Mouse (Mus musculus) stomach, postnatal 0 days (tissue): Measurements from ENCODE around the gene Cdk14. TPM values are rescaled to one million over a fixed set of nuclear protein-coding genes. Genes with fewer than 3 reads are reported as not detected.

Experiments
- ATAC-seq: fragments of 200-750 bp; cut with Nextera tagmentation; 2 replicates; pipeline ENCODE4 v1.8.0; 2017; ENCODE audit not compliant: low FRiP score, low TSS enrichment
- DNase-seq: peaks from one replicate; pipeline ENCODE4 v3.0.0-alpha.2; 2016; ENCODE audit warnings: low spot score
- H3K27ac ChIP-seq: fragments of 300-500 bp; sonication (generic); replicated peaks from 2 replicates; pipeline ENCODE4 v1.5.1; 2014; ENCODE audit warnings: mild to moderate bottlenecking, control low read depth
- H3K27me3 ChIP-seq: fragments of 300-500 bp; sonication (generic); 2 replicates; pipeline ENCODE4 v1.6.1; 2014; ENCODE audit warnings: low read length; ENCODE audit not compliant: control insufficient read depth, insufficient read depth
- H3K36me3 ChIP-seq: fragments of 300-500 bp; sonication (generic); 2 replicates; pipeline ENCODE4 v1.6.1; 2014; ENCODE audit warnings: low read length, mixed read lengths; ENCODE audit not compliant: control insufficient read depth, insufficient read depth
- H3K4me1 ChIP-seq: fragments of 300-500 bp; sonication (generic); replicated peaks from 2 replicates; pipeline ENCODE4 v1.6.1; 2014; ENCODE audit warnings: antibody characterized with exemption; ENCODE audit not compliant: control insufficient read depth, insufficient read depth
- H3K4me2 ChIP-seq: fragments of 300-500 bp; sonication (generic); replicated peaks from 2 replicates; pipeline ENCODE4 v1.6.1; 2014; ENCODE audit warnings: low read depth, mild to moderate bottlenecking, control low read depth, moderate library complexity
- H3K4me3 ChIP-seq: fragments of 300-500 bp; sonication (generic); 2 replicates; pipeline ENCODE4 v1.5.1; 2014; ENCODE audit warnings: low read depth, low read length, control low read depth
- H3K9ac ChIP-seq: fragments of 300-500 bp; sonication (generic); 2 replicates; pipeline ENCODE4 v1.6.1; 2014; ENCODE audit warnings: mild to moderate bottlenecking, low read length, control low read depth, mixed read lengths
- H3K9me3 ChIP-seq: fragments of 300-500 bp; sonication (generic); 2 replicates; pipeline ENCODE4 v1.6.1; 2016; ENCODE audit warnings: low read length; ENCODE audit not compliant: control insufficient read depth
- CTCF ChIP-seq: IDR thresholded peaks from 2 replicates; pipeline ENCODE4 v1.5.1; 2016; ENCODE audit warnings: antibody characterized with exemption, low read depth, mild to moderate bottlenecking, moderate library complexity
- EP300 ChIP-seq: optimal IDR thresholded peaks from 2 replicates; pipeline ENCODE3; 2016; ENCODE audit warnings: antibody characterized with exemption
- WGBS: fragments of 180-500 bp; shearing (Covaris S2); extraction: QIAGEN DNeasy Blood & Tissue Kit; methylation state at CpG from one replicate; pipeline ENCODE4 v1.1.7; 2014; 5-methylcytosine and 5-hydroxymethylcytosine counted together
- polyA plus RNA-seq: library from polyadenylated mRNA; unstranded; fragments of >200 nt; fragmentation: Nextera tagmentation; extraction: Ambion mirVana; gene quantifications from 2 replicates; pipeline ENCODE4 v1.2.1, GENCODE M21; 2015

The Cdk14 gene
- polyA plus RNA-seq, 1 experiment from 2014 or later: 6.1 TPM

DNA sequence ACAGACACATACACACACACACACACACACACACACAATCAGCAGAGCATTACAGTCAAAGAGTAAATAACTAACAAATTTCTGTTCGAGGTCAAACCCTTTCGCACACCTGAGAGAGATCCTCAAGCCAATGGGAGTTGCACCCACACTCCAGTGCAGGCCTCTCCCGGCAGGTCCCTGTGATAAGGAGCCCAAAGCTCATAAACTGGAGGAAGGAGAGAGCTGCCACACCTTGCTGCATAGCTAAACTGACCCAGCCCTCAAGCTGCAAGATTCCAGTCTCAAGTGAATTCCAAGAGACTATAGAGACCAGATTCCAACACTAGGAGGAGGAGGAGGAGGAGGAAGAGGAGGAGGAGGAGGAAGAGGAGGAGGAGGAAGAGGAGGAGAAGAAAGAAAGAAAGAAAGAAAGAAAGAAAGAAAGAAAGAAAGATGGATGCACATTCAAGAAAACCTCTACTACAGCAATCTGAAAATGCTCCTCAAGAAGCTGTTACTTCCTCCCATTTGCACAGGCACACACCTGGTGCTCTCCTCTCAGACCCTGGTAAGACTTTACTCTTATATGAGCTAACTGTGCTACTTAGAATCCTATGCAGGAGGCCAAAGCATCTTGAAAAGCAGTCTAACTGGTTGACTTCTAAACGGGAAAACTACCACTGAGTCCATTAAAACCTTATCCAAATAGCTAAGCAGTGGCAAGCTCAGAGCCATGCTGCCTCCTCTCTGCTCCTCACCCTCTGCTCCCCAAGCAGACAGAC lies 49.6 kb downstream of the Cdk14 start:
- WGBS: 56% methylated on average over 4 of the region's 4 CpGs
- Histone ChIP-seq H3K27ac (no peak overlapping the region), H3K36me3 (no peaks in the 10 kb centered on the region), H3K4me3 (no peak overlapping the region), H3K9ac (no peak overlapping the region), H3K4me2 (no peak overlapping the region), H3K27me3 (no peaks in the 10 kb centered on the region), H3K4me1 (no peaks in the 10 kb centered on the region), H3K9me3 (no peaks in the 10 kb centered on the region)
- ATAC-seq: peak; percentile 93
- TF ChIP-seq EP300 (no peak), CTCF (no peak)
- DNase-seq: peak; percentile 63

DNA sequence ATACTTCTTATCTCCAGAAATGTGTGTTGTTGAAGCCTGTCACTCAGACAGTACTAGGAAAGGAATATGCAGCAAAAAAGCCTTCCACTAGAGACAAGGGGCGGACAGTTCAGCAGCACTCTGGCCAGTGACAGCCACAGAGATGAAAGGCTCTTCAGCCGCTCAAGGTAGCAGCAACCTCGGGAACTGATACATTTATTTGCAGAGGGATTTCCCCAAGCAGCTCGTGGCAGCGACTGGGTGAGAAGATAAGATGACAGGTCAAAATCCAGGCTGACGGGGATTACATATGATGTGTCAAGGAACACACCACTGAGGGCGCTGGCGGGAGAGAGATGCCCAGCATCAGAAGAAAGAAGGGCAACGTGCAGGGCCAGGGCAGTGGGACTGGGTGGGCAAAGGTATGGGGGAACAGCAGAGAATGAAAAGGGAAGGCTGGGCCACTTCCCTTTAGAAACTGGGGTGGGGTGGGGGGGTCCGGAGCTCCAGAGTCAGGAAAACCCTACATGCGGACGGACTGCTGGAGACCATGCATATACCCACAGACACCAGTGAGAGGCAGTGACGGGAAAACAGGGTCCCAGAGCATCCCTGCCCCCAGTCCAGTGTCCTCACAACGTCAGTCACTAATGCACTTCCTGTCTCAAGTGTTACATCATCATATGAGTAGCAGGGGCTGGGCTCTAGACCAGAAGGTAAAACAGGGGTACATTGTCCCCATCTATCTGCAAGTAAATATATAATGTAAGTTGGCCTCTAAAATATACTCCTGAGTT lies 51.5 kb downstream of the Cdk14 start:
- Histone ChIP-seq H3K4me3 (no peak overlapping the region), H3K9ac (no peak overlapping the region), H3K27ac (no peak overlapping the region), H3K4me1 (no peaks in the 10 kb centered on the region), H3K27me3 (no peaks in the 10 kb centered on the region), H3K4me2 (no peak overlapping the region), H3K9me3 (no peaks in the 10 kb centered on the region), H3K36me3 (no peaks in the 10 kb centered on the region)
- ATAC-seq (no peak), DNase-seq (no peak)
- 63% methylated on average over 14 of the region's 14 CpGs for WGBS
- TF ChIP-seq EP300: no peak
- TF ChIP-seq CTCF: no peak

DNA sequence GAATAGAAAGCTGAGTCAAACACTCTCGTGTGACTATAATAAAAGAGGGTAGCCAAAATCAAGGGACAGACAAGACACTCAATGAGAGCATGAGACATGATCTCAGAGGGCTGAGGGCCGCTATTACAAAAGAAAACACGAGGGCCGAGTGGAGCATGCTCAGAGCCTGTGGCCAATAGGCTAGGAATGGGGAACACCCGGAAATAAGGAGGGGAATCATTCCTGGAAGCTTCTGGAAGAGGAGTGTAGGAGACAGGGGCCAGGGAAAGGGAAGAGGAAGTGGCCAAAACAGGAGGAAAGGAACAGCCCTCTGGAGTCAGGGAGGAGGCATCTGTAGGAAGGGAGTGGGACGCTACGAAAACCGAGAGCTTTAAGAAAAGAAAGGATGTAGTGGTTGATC lies 52.6 kb downstream of the Cdk14 start:
- Histone ChIP-seq H3K4me1 (no peaks in the 10 kb centered on the region), H3K27me3 (no peaks in the 10 kb centered on the region), H3K9me3 (no peaks in the 10 kb centered on the region), H3K4me3 (no peak overlapping the region), H3K4me2 (no peak overlapping the region), H3K9ac (no peak overlapping the region), H3K36me3 (no peaks in the 10 kb centered on the region), H3K27ac (no peak overlapping the region)
- 75% methylated on average over 8 of the region's 8 CpGs for WGBS
- TF ChIP-seq EP300: no peak
- TF ChIP-seq CTCF: no peak
- ATAC-seq (no peak), DNase-seq (no peak)

DNA sequence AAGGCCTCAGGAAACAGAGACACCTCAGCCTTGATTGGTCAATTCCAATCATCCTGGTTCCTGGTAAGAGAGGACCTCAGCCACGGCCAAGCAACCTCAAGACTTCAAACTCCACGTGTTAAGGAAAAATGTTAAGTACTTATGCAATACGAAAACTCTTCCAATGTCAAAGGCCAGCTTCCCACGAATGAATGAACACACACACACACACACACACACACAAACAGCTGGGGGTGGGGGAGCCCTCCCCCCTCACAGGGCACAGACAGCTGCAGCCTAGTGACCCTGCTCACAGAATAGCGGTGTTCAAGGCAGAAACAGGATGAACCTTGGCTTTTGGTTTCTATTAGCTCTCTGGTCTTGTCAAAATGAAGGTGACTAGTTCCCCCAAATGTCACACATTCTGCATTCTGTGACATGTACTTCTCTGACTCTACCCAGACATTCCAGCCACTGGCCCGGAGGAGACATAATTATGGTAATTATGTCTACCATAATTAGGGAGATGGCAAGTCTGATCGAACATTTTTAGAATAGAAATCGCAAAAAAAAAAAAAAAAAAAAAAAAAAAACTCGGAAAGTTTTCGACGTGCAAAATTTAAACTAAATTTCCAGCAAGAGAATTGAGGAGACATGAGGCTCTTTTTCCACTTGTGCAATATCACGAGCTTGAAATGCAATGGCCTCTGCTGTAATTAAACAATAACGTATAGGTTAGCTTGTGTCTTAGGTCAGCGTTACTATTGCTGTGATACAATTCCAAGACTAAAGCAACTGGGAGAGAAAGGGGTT lies 54.6 kb downstream of the Cdk14 start:
- H3K27ac ChIP-seq: no peak overlapping the region
- no peaks in the 10 kb centered on the region for H3K4me1 ChIP-seq
- no peaks in the 10 kb centered on the region for H3K27me3 ChIP-seq
- WGBS: 84% methylated on average over 14 of the region's 14 CpGs
- H3K4me2 ChIP-seq: no peak overlapping the region
- no peak overlapping the region for H3K4me3 ChIP-seq
- TF ChIP-seq EP300 (no peak), CTCF (no peak)
- DNase-seq (no peak), ATAC-seq (no peak)
- H3K9ac ChIP-seq: no peak overlapping the region
- H3K36me3 ChIP-seq: no peaks in the 10 kb centered on the region
- H3K9me3 ChIP-seq: no peaks in the 10 kb centered on the region

DNA sequence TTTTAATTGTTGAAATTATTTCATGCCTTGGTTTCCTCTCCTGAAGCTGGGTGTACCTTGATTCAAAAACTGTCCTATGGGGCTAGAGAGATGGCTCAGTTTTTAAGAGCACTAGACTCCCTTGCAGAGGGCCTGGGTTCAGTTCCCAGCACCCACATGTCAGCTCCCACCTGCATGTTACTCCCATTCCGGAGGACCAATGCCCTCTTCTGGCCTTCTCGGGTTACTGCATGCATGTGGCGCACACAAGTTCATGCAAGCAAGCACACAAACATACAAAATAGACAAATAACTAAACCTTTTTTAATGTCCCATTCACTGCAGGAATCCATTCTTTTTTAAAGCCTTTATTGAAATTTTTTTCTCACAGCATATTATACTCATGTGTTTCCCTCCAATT lies 58.4 kb downstream of the Cdk14 start:
- Histone ChIP-seq H3K9ac (no peak overlapping the region), H3K27ac (no peak overlapping the region), H3K36me3 (no peaks in the 10 kb centered on the region), H3K4me2 (no peak overlapping the region), H3K4me1 (no peaks in the 10 kb centered on the region), H3K4me3 (no peak overlapping the region), H3K9me3 (no peaks in the 10 kb centered on the region), H3K27me3 (no peaks in the 10 kb centered on the region)
- ATAC-seq (no peak), DNase-seq (no peak)
- 99% methylated on average over 3 of the region's 3 CpGs for WGBS
- TF ChIP-seq EP300 (no peak), CTCF (peak; percentile 42)
